Mouse (Mus musculus) cerebellum, adult 2 months (tissue): ENCODE results near the gene Wbp1l.

Source experiments
- CTCF ChIP-seq: fragments of 200-500 bp; IDR thresholded peaks from 2 replicates; pipeline ENCODE4 v1.5.1; 2011; ENCODE audit warnings: low read depth, mild to moderate bottlenecking, control low read depth, low read length, moderate library complexity, borderline replicate concordance; ENCODE audit not compliant: insufficient read depth
- POLR2A ChIP-seq: fragments of 200-500 bp; IDR thresholded peaks from 2 replicates; pipeline ENCODE4 v1.6.1; 2011; ENCODE audit warnings: low read length, control low read depth, borderline replicate concordance; ENCODE audit not compliant: insufficient read depth

DNA sequence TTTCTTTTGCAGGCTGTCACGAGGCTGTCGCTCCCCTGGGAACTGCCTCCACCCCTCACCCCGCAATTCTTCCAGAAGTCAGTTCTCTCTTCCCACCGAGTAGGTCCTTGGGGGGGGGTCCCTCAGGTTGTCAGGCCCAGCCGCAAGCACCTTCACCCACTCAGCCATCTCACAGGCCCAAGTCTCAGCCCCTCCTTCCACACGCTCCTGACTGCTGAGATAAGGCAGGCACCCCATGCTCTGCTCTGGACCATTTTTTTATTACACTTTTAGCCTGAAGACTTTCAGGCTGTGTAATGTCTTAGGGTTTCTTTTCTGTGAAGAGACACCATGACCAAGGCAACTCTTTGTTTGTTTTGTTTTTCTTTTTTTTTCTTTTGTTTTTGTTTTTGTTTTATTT, 38.7 kb downstream of the Wbp1l start:
- TF ChIP-seq CTCF, result no peak
- TF ChIP-seq POLR2A, result no peak
